Mouse (Mus musculus) frontal cortex, adult 2 months (tissue): Measurements from ENCODE around the gene Clp1. TPM values are rescaled to one million over a fixed set of nuclear protein-coding genes. Genes with fewer than 3 reads are reported as not detected.

ENCODE experiments used
- polyA plus RNA-seq: library from polyadenylated mRNA; depleted of rRNA; stranded (reverse); fragments of >200 nt; gene quantifications from 2 replicates; pipeline ENCODE4 v1.2.3, GENCODE M21; 2012; rRNA removed

Clp1 gene
- polyA plus RNA-seq, 1 experiment = 9.4 TPM

Other genes starting within 250 kb of the Clp1 start
- 42.1 and 45.8 TPM in 2 replicates for gene Ctnnd1, start 76.6 kb downstream of the Clp1 start, polyA plus RNA-seq
- not detected in 2 replicates for gene Btbd18, start 68.3 kb downstream of the Clp1 start, polyA plus RNA-seq
- 54.9 and 56.1 TPM in 2 replicates for gene Selenoh, start 56.6 kb downstream of the Clp1 start, polyA plus RNA-seq
- gene Gm28635, start 49.3 kb downstream of the Clp1 start, polyA plus RNA-seq = not detected in 2 replicates
- gene Med19, start 48.9 kb downstream of the Clp1 start, polyA plus RNA-seq = 27.7 and 31.7 TPM in 2 replicates
- gene Tmx2, start 48.2 kb downstream of the Clp1 start, polyA plus RNA-seq = 250 and 254 TPM in 2 replicates
- gene Zdhhc5, start 12.2 kb downstream of the Clp1 start, polyA plus RNA-seq = 25.7 and 27.2 TPM in 2 replicates
- gene Ypel4, start 6.7 kb upstream of the Clp1 start, polyA plus RNA-seq = 165 and 172 TPM in 2 replicates
- 2.8 and 3.7 TPM in 2 replicates for gene Gm19426, start 16.3 kb upstream of the Clp1 start, polyA plus RNA-seq
- gene Serping1, start 48.1 kb upstream of the Clp1 start, polyA plus RNA-seq = 13.9 and 17.4 TPM in 2 replicates
- 10.2 TPM in 2 replicates for gene Ube2l6, start 71.5 kb upstream of the Clp1 start, polyA plus RNA-seq
- gene Smtnl1, start 95.3 kb upstream of the Clp1 start, polyA plus RNA-seq = not detected in 2 replicates
- 86.2 and 96.6 TPM in 2 replicates for gene Timm10, start 99.6 kb upstream of the Clp1 start, polyA plus RNA-seq
- gene Slc43a1, start 111.5 kb upstream of the Clp1 start, polyA plus RNA-seq = 0.22 and 0.29 TPM in 2 replicates
- gene Rtn4rl2, start 159.4 kb upstream of the Clp1 start, polyA plus RNA-seq = 65.5 and 75.2 TPM in 2 replicates
- gene Slc43a3, start 209.2 kb upstream of the Clp1 start, polyA plus RNA-seq = 4.6 and 6.0 TPM in 2 replicates